Mouse (Mus musculus) gastrocnemius, postnatal 4 days (tissue): Measurements from ENCODE around the gene Pebp1. TPM values are rescaled to one million over a fixed set of nuclear protein-coding genes. Genes with fewer than 3 reads are reported as not detected.
A peak's percentile ranks its signal among the peaks of the same experiment; 100 is the strongest.
"Not testable (repeated sequence)": the region's sequence is repeated elsewhere in the genome, so short reads cannot be mapped to it uniquely, and the experiment has no call there.

Experiments
- DNase-seq, 2 experiments: peaks; one replicate each; pipeline ENCODE4 v3.0.0; 2021 to 2022; ENCODE audit warnings: low spot score in 2 of 2, mixed read lengths in 2 of 2
- long read RNA-seq, 2 experiments: library from polyadenylated mRNA; stranded (forward); transcript quantifications; one replicate each; pipeline ENCODE4 v2.0.0; 2021
- total RNA-seq, 2 experiments: library from RNA; stranded (reverse); gene quantifications; 2 replicates each; pipeline ENCODE4 v1.2.3; 2021

The Pebp1 gene
- total RNA-seq: 100 to 1,000 TPM; 301 to 327 TPM
- long read RNA-seq, experiment 1, transcript Pebp1-201 (4 exons, 1,240 nt): major isoform, 364 of 368 reads
- long read RNA-seq, experiment 1, partial matches to known transcripts: 3 of 368 reads
- long read RNA-seq, experiment 1, other reads (novel, unspliced or antisense): 1 of 368 reads
- long read RNA-seq, experiment 2, transcript Pebp1-201 (4 exons, 1,240 nt): major isoform, 376 of 385 reads
- long read RNA-seq, experiment 2, partial matches to known transcripts: 9 of 385 reads
- long read RNA-seq, experiment 2, other reads (novel, unspliced or antisense): 0 of 385 reads

DNA sequence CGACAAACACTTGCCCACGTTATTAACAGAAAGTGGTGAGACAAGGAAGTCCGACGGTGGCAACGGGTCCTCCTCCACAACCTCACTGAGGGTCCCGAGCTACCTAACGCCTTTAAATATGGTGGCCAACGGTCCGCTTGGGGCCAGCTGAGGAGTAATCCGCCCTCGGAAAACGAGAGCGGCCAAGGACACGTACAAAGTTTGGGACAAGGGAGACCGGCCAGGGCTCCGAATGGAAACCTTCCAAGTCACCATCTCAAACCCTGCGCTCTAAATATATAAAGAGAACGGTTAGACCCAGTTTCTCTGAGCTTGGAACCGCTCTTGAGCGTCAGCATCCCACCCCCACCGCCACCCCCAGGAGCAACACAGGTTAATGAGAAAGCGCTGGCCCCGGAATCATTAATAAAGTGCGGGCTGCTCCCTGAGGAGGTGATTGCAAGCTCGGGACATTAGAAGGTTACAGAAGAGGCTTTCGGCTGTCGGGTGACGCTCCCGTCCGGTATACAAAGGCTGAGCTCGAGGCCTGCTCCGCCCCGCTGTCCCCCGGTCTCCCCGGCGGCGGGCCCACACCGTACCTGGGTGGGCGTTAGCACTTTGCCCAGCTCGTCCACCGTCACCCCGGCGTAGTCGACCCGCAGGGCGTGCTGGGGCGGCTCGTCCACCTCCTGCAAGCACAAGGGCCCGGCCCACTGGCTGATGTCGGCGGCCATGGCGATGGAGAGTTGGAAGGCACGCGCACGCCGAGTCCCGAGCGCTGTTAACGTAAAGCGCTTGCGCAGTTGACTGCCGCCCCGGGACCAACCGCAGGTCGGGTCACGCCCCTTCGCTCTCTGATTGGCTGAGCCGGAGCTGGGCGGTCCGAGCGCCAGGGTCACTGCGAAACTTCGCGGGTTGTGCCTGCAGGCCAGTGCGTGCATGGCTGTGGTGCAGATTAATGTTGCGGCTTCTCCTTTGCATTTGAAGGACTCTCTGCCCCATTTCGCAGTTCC lies at the start of gene Pebp1:
Gene Pebp1, minus strand, starts transcription at position 795 of the 992 bp plus-strand sequence.
- peak; percentile 93 to 97 for DNase-seq

GRCm38 (mm10) chr5:117330457-117330856 lies 43.0 kb upstream of the Pebp1 start:
- DNase-seq: no peak

DNA sequence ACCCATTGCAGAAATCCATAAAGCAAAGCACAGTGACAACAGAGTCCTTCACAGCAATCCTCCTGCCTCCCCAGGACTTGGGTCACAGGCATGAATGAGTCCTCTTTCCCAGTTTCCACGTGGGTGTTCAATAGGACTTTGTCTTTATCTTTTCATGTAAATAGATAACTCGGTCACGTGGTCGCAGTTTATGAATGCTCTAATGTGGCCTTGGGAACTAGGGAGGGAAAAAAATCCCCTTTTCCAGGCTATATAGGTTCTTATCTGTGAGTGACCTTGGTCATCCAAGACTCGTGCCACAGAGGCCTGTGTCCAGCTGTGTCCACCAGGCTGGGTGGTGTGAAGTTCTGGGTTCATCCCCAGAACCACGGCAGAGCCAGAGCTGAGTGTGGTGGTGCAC lies 39.0 kb upstream of the Pebp1 start:
- DNase-seq: no peak

DNA sequence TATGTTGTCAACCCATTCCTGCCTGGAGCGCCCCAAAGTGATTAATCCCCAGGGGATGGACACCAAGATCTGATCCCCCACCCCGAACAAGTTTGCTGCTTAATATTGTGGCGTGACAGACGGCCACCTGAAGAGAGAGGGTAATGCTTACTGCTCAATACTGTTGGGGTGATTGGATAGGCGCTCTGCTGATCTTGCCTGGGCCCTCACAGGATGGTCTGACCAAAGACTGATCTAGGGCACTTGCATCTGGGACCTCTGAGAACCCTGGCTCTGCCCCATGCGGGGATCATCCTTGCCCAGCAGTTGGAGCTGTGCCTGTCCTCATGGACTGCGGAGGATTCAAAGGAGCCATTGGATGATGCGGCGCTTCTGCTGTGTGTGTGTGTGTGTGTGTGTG lies 36.3 kb upstream of the Pebp1 start:
- no peak for DNase-seq

- peak; percentile 52 to 77 for DNase-seq
Observed at GRCm38 (mm10) chr5:117318741-117319629, 31.6 kb upstream of the Pebp1 start, which contains the start of gene Vsig10. Gene Vsig10 (plus strand): TSS chr5:117319083.

GRCm38 (mm10) chr5:117314587-117315428 lies 27.4 kb upstream of the Pebp1 start:
- no peak for DNase-seq

DNA sequence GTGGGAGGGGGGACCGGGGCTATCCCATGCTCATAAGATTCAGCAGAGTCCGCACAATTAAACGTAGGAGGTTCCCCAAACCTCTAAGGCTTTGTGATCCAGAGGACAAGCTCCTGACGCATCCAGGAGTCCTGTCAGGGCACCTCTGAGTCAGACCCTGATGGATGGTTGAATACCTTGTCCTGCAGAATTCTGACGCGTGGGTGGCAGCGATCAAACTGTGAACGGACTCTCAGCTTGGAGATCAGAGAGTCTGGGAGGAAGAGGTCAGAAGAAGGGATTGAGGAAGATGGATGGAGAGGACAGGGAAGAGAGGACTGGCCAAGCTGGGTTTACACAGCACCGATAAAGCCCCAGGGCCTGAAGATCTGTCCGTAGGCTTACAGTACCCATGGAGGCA lies 26.5 kb upstream of the Pebp1 start:
- DNase-seq: no peak

DNA sequence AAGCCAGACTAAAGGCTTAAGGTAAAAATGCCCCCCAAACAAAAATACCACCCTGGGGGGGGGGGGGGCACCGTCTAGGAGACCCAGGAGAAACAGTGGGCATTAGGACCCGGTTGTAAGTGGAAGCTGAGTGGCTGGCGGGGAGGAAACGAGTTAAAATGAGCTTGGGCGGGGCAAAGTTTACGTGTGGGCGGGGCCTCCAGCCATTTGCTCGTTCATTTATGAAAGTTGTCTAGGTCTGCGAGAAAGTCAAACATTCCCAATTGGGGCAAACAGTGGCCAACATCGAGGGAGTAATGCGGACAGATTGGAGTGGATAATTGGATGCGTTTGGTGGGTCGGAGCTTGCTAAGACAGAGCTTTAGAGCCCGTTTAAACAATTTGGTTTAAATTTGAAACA lies 26.0 kb upstream of the Pebp1 start:
- DNase-seq: peak in 1 of 2 experiments; percentile 27

DNA sequence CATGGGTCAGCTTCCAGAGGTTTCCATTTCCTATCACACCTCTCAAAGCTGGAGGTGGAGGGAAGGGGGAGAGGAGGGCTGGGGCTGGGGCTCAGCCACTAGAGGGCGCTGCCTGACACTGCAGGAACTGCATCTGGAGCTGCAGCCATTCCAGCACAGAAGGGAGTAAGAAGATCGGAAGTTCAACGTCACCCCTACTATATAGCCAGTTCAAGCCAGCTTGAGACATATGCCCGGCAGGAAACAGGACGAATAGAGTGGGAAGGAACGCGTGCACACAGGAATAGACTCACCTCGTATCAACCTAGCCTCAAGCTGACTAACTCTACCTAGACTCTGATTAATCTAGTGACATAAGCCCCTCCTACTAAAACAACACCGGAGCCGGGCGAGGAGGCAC lies 20.3 kb upstream of the Pebp1 start:
- DNase-seq: peak; percentile 62 to 74

- no peak for DNase-seq
Observed at GRCm38 (mm10) chr5:117306826-117307225, 19.4 kb upstream of the Pebp1 start.

DNA sequence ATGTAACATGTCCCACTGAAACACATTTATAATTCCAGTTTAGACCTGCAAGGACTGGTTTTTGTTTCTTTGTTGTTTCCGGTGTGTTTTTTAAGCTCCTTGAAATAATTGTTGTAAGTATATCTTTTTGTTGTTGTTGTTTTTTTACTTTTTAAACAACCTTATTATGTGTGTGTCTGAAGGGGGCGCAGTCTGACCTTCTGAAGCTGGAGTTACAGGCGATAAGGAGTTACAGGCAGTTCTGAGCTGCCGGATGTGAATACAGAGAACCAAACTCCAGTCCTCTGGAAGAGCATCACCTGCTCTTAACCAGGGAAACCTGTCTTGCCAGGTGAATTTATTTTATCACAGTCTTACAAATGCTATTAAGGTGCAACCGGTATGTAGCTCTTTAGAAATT lies 18.3 kb upstream of the Pebp1 start:
- no peak for DNase-seq

- peak; percentile 67 to 82 for DNase-seq
Observed at GRCm38 (mm10) chr5:117304947-117305346, 17.5 kb upstream of the Pebp1 start.

GRCm38 (mm10) chr5:117303691-117304579 lies 16.5 kb upstream of the Pebp1 start:
- no peak for DNase-seq

DNA sequence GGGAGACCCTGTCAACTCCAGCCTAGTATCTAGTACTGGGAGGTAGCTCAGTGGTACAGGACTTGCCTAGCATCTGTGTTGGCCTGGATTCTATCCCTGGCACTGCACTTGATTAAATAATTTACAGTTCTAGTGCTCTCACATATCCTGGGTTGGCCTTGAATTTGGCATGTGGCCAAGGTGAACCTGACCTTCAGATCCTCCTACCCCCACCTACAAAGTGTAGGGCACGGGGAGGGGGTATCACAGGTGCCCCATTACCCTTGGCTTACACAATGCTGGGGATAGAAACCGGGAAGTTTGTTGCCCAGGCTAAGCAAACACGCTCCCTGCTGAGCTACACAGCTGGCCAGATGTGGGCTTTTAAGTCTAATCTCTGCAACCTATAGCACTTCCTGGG lies 15.5 kb upstream of the Pebp1 start:
- no peak for DNase-seq

- DNase-seq: no peak
Observed at GRCm38 (mm10) chr5:117295011-117295410, 7.6 kb upstream of the Pebp1 start.

DNA sequence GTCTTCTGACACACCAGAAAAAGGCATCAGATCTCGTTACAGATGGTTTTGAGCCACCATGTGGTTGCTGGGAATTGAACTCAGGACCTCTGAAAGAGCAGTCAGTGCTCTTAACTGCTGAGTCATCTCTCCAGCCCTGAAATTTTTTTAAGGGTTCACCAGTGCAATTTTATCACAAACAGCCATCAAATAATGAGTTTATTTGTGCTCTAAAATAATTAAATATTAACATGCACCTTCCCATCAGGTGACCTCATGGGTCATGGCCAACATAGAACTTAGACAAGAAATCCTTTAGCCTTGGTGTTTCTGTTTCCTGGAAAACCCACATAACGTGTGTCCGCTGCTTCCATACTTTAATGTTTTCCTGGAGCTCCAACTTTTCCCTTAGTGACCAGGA lies 6.4 kb upstream of the Pebp1 start:
- DNase-seq: not testable (repeated sequence)

DNA sequence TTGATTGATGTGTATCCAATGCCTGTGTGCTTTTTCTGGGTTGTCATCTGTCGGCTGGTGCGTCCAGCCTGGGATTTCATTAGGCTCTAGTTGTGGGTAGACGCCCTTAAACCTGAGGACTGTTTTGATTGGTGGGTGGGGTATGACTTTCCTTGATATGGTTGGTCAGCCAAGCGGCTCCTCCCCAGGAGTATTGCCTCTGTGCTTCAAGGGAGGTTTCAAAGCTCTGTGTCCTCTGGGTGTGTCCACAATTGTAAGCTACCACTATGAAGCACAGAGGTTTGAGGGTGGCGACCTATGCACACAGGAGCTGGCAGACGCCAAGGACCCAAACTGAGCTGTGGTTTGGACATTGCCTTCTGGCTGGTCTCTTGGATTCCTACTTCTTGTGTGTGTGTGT lies 5.1 kb upstream of the Pebp1 start:
- DNase-seq: no peak

GRCm38 (mm10) chr5:117291312-117291711 lies 3.9 kb upstream of the Pebp1 start:
- no peak for DNase-seq

- no peak for DNase-seq
Observed at GRCm38 (mm10) chr5:117290081-117290480, 2.7 kb upstream of the Pebp1 start.
